In genomic region chr1:193453654-193454053, GRCm38 (mm10) we compare ENCODE assay signal across 19 mouse cellular contexts.
DNase-seq lines count a peak whose midpoint lies in the region; ATAC-seq and TF ChIP-seq lines count a peak whose summit lies in the region.
"Had no signal": no experiment of that assay in that cellular context is flagged by ENCODE, and none has a peak within 500 bp of the region (broad histone marks: within the 10 kb centered on the region; RNA-seq: fewer than 3 reads in every experiment).

No protein-coding gene starts in this region.

- H3K27me3 ChIP-seq in forebrain, embryonic 14.5 days (replicated peaks; ENCODE audit: control insufficient read depth, insufficient read depth, low read length): no peaks in the 10 kb centered on the region
- no peaks in the 10 kb centered on the region; the same call in 1 of the 2 replicates for H3K27me3 ChIP-seq in forebrain, embryonic 12.5 days
- H3K27me3 ChIP-seq in lung, embryonic 14.5 days (ENCODE audit: insufficient read depth, low read length): no peaks in the 10 kb centered on the region
- no peaks in the 10 kb centered on the region for H3K27me3 ChIP-seq in embryonic facial prominence, embryonic 15.5 days
- H3K27me3 ChIP-seq: heart, embryonic 13.5 days; liver, embryonic 13.5 days; neural tube, embryonic 15.5 days had no signal

- no peak overlapping the region for H3K4me3 ChIP-seq in forebrain, embryonic 14.5 days (ENCODE audit: low read depth, low read length)
- H3K4me3 ChIP-seq in forebrain, embryonic 12.5 days (replicated peaks): no peak overlapping the region
- H3K4me3 ChIP-seq in lung, embryonic 14.5 days (ENCODE audit: low read depth, low read length): no peak overlapping the region
- no peak overlapping the region for H3K4me3 ChIP-seq in embryonic facial prominence, embryonic 15.5 days (replicated peaks)
- H3K4me3 ChIP-seq: gastrocnemius, adult 2 months; heart, embryonic 13.5 days; liver, embryonic 13.5 days; neural tube, embryonic 15.5 days had no signal

- H3K4me1 ChIP-seq in forebrain, embryonic 14.5 days (ENCODE audit: control insufficient read depth, insufficient read depth, low read length): no peaks in the 10 kb centered on the region
- 0 out of 2 replicates have a peak, but pooled peaks cover 7% of the 10 kb centered on the region for H3K4me1 ChIP-seq in forebrain, embryonic 12.5 days
- peaks cover 41% of the 10 kb centered on the region for H3K4me1 ChIP-seq in lung, embryonic 14.5 days (ENCODE audit: insufficient read depth)
- H3K4me1 ChIP-seq in embryonic facial prominence, embryonic 15.5 days: peaks cover 33% of the 10 kb centered on the region

- DNase-seq in forebrain, embryonic 14.5 days (ENCODE audit: low spot score): peak; percentile 46
- peak; percentile 84 for DNase-seq in lung, embryonic 14.5 days
- DNase-seq in lung, adult 18-20 months: no peak
- DNase-seq in NIH3T3 (ENCODE audit: low read depth): peak; percentile 35
- DNase-seq in c-Kit-positive CD71-positive TER-119-positive erythroid progenitor cells, embryonic 14.5 days (ENCODE audit: low spot score): no peak
- DNase-seq: cerebellum, postnatal 25 days; forebrain, postnatal 0 days; gastrocnemius, adult 2 months; heart, adult 11 months; heart, postnatal 36 days; layer of hippocampus, postnatal 36 days; liver, embryonic 13.5 days; lung, postnatal 36 days; thymus, adult 18-20 months had no signal

- no peaks in the 10 kb centered on the region for H3K9me3 ChIP-seq in forebrain, embryonic 14.5 days (replicated peaks; ENCODE audit: control insufficient read depth, low read length)
- H3K9me3 ChIP-seq in forebrain, embryonic 12.5 days: no peaks in the 10 kb centered on the region
- H3K9me3 ChIP-seq in lung, embryonic 14.5 days (ENCODE audit: low read depth, low read length): no peaks in the 10 kb centered on the region
- H3K9me3 ChIP-seq in embryonic facial prominence, embryonic 15.5 days (replicated peaks): no peaks in the 10 kb centered on the region
- H3K9me3 ChIP-seq: heart, embryonic 13.5 days; liver, embryonic 13.5 days; neural tube, embryonic 15.5 days had no signal

- H3K9ac ChIP-seq in forebrain, embryonic 14.5 days (ENCODE audit: low read length): no peak overlapping the region
- H3K9ac ChIP-seq in forebrain, embryonic 12.5 days: no peak overlapping the region
- H3K9ac ChIP-seq in lung, embryonic 14.5 days: no peak overlapping the region
- no peak overlapping the region for H3K9ac ChIP-seq in embryonic facial prominence, embryonic 15.5 days
- H3K9ac ChIP-seq: forebrain, postnatal 0 days; heart, embryonic 13.5 days; liver, embryonic 13.5 days; neural tube, embryonic 15.5 days had no signal

- H3K27ac ChIP-seq in forebrain, embryonic 14.5 days (ENCODE audit: low read depth, low read length): no peak overlapping the region
- H3K27ac ChIP-seq in forebrain, embryonic 12.5 days: no peak overlapping the region
- no peak overlapping the region for H3K27ac ChIP-seq in lung, embryonic 14.5 days (ENCODE audit: low read depth)
- peak overlapping the region; percentile 58 for H3K27ac ChIP-seq in embryonic facial prominence, embryonic 15.5 days (replicated peaks)
- H3K27ac ChIP-seq: gastrocnemius, adult 2 months; heart, embryonic 13.5 days; liver, embryonic 13.5 days; neural tube, embryonic 15.5 days had no signal

- H3K4me2 ChIP-seq in forebrain, embryonic 14.5 days (ENCODE audit: low read length): no peak overlapping the region
- no peak overlapping the region for H3K4me2 ChIP-seq in forebrain, embryonic 12.5 days
- no peak overlapping the region for H3K4me2 ChIP-seq in lung, embryonic 14.5 days
- H3K4me2 ChIP-seq in embryonic facial prominence, embryonic 15.5 days (replicated peaks): no peak overlapping the region
- H3K4me2 ChIP-seq: heart, embryonic 13.5 days; liver, embryonic 13.5 days; neural tube, embryonic 15.5 days had no signal

- WGBS in forebrain, embryonic 14.5 days: 82% methylated on average over 2 of the region's 2 CpGs
- 86% methylated on average over 2 of the region's 2 CpGs for WGBS in forebrain, embryonic 12.5 days
- 45% methylated on average over 2 of the region's 2 CpGs for WGBS in lung, embryonic 14.5 days
- 35% methylated on average over 2 of the region's 2 CpGs for WGBS in embryonic facial prominence, embryonic 15.5 days

- ATAC-seq in forebrain, embryonic 14.5 days: no peak
- no peak for ATAC-seq in forebrain, embryonic 12.5 days (ENCODE audit: low FRiP score)
- no peak for ATAC-seq in lung, embryonic 14.5 days (ENCODE audit: insufficient read depth)
- no peak for ATAC-seq in embryonic facial prominence, embryonic 15.5 days (ENCODE audit: insufficient number of reproducible peaks, low FRiP score, low TSS enrichment, low read depth)
- ATAC-seq: forebrain, postnatal 0 days; hindbrain, embryonic 16.5 days had no signal

- H3K36me3 ChIP-seq in forebrain, embryonic 14.5 days (ENCODE audit: control insufficient read depth, insufficient read depth, low read length): no peaks in the 10 kb centered on the region
- H3K36me3 ChIP-seq in forebrain, embryonic 12.5 days (replicated peaks): no peaks in the 10 kb centered on the region
- H3K36me3 ChIP-seq in lung, embryonic 14.5 days (ENCODE audit: insufficient read depth): no peaks in the 10 kb centered on the region
- no peaks in the 10 kb centered on the region for H3K36me3 ChIP-seq in embryonic facial prominence, embryonic 15.5 days
- H3K36me3 ChIP-seq: heart, embryonic 13.5 days; liver, embryonic 13.5 days; neural tube, embryonic 15.5 days had no signal

- no peak for TF ChIP-seq CTCF in lung, embryonic 14.5 days (IDR thresholded peaks at IDR 0.05; ENCODE audit: low read depth)

Comparison
In these comparisons a context has a peak if more than half of its experiments do, and no peak if none do; other contexts are left out.
1. DNase-seq: peak in forebrain, embryonic 14.5 days (single experiment), lung, embryonic 14.5 days (single experiment) and NIH3T3 (single experiment); none in lung, adult 18-20 months (0 of 2) and c-Kit-positive CD71-positive TER-119-positive erythroid progenitor cells, embryonic 14.5 days (single experiment).